In the genomic region with DNA sequence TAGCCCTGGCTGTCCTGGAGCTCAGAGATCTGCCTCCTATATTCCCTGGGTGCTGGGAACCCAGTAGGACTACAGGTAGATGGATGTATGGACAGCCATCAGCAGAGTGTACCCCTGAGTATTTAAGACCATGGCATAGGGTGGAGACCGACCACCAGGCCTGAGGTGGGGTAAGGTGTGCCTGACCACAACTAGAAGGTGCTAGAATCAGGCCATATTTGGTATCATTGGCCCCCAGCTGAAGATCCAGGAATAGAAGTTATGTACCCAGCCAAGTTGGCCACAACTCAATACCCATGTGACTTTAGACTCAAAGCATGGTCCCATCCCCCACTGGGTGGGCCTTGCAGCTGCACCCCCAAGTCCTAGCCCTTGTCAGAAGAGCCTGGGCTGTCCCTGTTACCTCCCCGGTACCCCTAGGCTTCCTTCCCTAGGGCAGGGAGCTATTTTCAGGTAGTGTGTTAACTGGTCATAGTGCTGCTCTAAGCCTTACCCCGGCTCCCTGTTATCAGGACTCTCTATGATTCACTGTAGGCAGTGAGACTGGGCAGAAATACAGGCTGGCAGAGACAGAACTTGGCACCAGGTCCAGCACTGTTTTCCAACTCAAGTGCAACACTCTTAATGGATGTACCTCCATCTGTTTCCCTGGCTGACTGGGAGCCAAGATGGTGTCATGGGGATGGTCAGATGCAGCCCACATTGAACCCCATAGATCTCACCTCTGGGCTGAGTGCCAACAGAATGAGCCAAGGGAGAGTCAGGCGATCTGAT, we compare ENCODE assay signal across 9 mouse cellular contexts. TPM values are rescaled to one million over a fixed set of nuclear protein-coding genes. Genes with fewer than 3 reads are reported as not detected.
DNase-seq lines count a peak whose midpoint lies in the region; ATAC-seq and TF ChIP-seq lines count a peak whose summit lies in the region.
"Had no signal": no experiment of that assay in that cellular context is flagged by ENCODE, and none has a peak within 500 bp of the region (broad histone marks: within the 10 kb centered on the region; RNA-seq: fewer than 3 reads in every experiment).

No protein-coding gene starts in this region.

- H3K4me1 ChIP-seq in heart, embryonic 15.5 days (replicated peaks) = peaks cover 14% of the 10 kb centered on the region
- 0 out of 2 replicates have a peak, but pooled peaks cover 10% of the 10 kb centered on the region for H3K4me1 ChIP-seq in neural tube, embryonic 15.5 days
- H3K4me1 ChIP-seq in liver, postnatal 0 days (ENCODE audit: insufficient read depth) = no peaks in the 10 kb centered on the region

- peak overlapping the region; percentile 92 for H3K27ac ChIP-seq in heart, embryonic 15.5 days
- H3K27ac ChIP-seq in neural tube, embryonic 15.5 days (replicated peaks) = no peak overlapping the region
- H3K27ac ChIP-seq in liver, postnatal 0 days (ENCODE audit: low read depth) = no peak overlapping the region
- H3K27ac ChIP-seq: macrophage had no signal

- DNase-seq in lung, adult 18-20 months = peak; percentile 41 to 59
- no peak for DNase-seq in lung, postnatal 14 days
- peak; percentile 79 to 81 for DNase-seq in cerebellum, adult 18-20 months
- no peak for DNase-seq in liver, postnatal 0 days
- DNase-seq in kidney, adult 9 months = no peak
- no peak for DNase-seq in spleen, postnatal 4 days (ENCODE audit: low spot score in 2 of 2)

- no peak overlapping the region; the same call in 1 of the 2 replicates for H3K4me2 ChIP-seq in heart, embryonic 15.5 days
- no peak overlapping the region for H3K4me2 ChIP-seq in neural tube, embryonic 15.5 days
- H3K4me2 ChIP-seq in liver, postnatal 0 days (ENCODE audit: low read depth, low read length) = no peak overlapping the region

- H3K27me3 ChIP-seq in heart, embryonic 15.5 days = no peaks in the 10 kb centered on the region
- H3K27me3 ChIP-seq in neural tube, embryonic 15.5 days (replicated peaks) = no peaks in the 10 kb centered on the region
- no peaks in the 10 kb centered on the region for H3K27me3 ChIP-seq in liver, postnatal 0 days (ENCODE audit: insufficient read depth, low read length)

- H3K4me3 ChIP-seq in heart, embryonic 15.5 days = no peak overlapping the region
- no peak overlapping the region for H3K4me3 ChIP-seq in neural tube, embryonic 15.5 days (replicated peaks)
- H3K4me3 ChIP-seq in liver, postnatal 0 days (ENCODE audit: low read depth, low read length) = no peak overlapping the region

- 44% methylated on average over 4 of the region's 4 CpGs for WGBS in heart, embryonic 15.5 days
- 85% methylated on average over 4 of the region's 4 CpGs for WGBS in neural tube, embryonic 15.5 days
- 61% methylated on average over 4 of the region's 4 CpGs for WGBS in liver, postnatal 0 days (ENCODE audit: insufficient replicate concordance)

- H3K9ac ChIP-seq in heart, embryonic 15.5 days = no peak overlapping the region
- no peak overlapping the region for H3K9ac ChIP-seq in neural tube, embryonic 15.5 days (replicated peaks)
- H3K9ac ChIP-seq in liver, postnatal 0 days (replicated peaks) = no peak overlapping the region

- no peak for TF ChIP-seq CTCF in liver, postnatal 0 days (IDR thresholded peaks at IDR 0.05; ENCODE audit: low read depth)

- H3K36me3 ChIP-seq in heart, embryonic 15.5 days = no peaks in the 10 kb centered on the region
- no peaks in the 10 kb centered on the region for H3K36me3 ChIP-seq in neural tube, embryonic 15.5 days
- H3K36me3 ChIP-seq in liver, postnatal 0 days (replicated peaks; ENCODE audit: insufficient read depth, low read length) = no peaks in the 10 kb centered on the region

- H3K9me3 ChIP-seq in heart, embryonic 15.5 days (replicated peaks) = no peaks in the 10 kb centered on the region
- H3K9me3 ChIP-seq in neural tube, embryonic 15.5 days (replicated peaks) = no peaks in the 10 kb centered on the region
- H3K9me3 ChIP-seq in liver, postnatal 0 days (ENCODE audit: low read length) = no peaks in the 10 kb centered on the region

- peak; percentile 90 for ATAC-seq in heart, embryonic 15.5 days (replicated peaks; ENCODE audit: insufficient number of reproducible peaks, insufficient read depth, low FRiP score, low read depth)
- ATAC-seq in neural tube, embryonic 15.5 days (ENCODE audit: low FRiP score) = peak; percentile 57
- no peak for ATAC-seq in liver, postnatal 0 days

- TF ChIP-seq EP300 in liver, postnatal 0 days (IDR thresholded peaks at IDR 0.05; ENCODE audit: low read depth) = no peak

RNA-seq across cellular contexts. Expression of a gene that starts 18.2 kb away (rescaled TPM):
- polyA plus RNA-seq in heart, embryonic 15.5 days (2015; fragmentation: Nextera tagmentation; extraction: Ambion mirVana) = 1.3 and 1.6 TPM in 2 replicates
- 2.5 and 4.2 TPM in 2 replicates for polyA plus RNA-seq in neural tube, embryonic 15.5 days (2015; fragmentation: Nextera tagmentation; extraction: Ambion mirVana)
- 0.13 and 0.25 TPM in 2 replicates for polyA plus RNA-seq in liver, postnatal 0 days (2015; fragmentation: Nextera tagmentation; extraction: Ambion mirVana)

Comparison
In these comparisons a context has a peak if more than half of its experiments do, and no peak if none do; other contexts are left out.
1. DNase-seq: peak in lung, adult 18-20 months (2 of 2) and cerebellum, adult 18-20 months (2 of 2); none in lung, postnatal 14 days (single experiment), liver, postnatal 0 days (single experiment), kidney, adult 9 months (single experiment) and spleen, postnatal 4 days (0 of 2).